Mouse (Mus musculus): Measurements from ENCODE around the gene Synj2bp.

GRCm38 (mm10) chr12:81485311-81485710 is 47.4 kb downstream of the Synj2bp start:
- TF ChIP-seq CTCF (conservative IDR thresholded peaks at IDR 0.05; ENCODE audit: low read length) (no peak), NANOG (IDR thresholded peaks at IDR 0.05; ENCODE audit: borderline replicate concordance, low read length) (no peak), POU5F1 (IDR thresholded peaks at IDR 0.05; ENCODE audit: borderline replicate concordance, low read length) (no peak)
